Mouse (Mus musculus): ENCODE data around the gene Mrpl11. TPM values are rescaled to one million over a fixed set of nuclear protein-coding genes. Genes with fewer than 3 reads are reported as not detected.
"Not testable (repeated sequence)": the region's sequence is repeated elsewhere in the genome, so short reads cannot be mapped to it uniquely, and the experiment has no call there.

Gene Mrpl11
- total and polyA plus RNA-seq, 3 experiments, result 74.0 to 171 (median 102) TPM

DNA sequence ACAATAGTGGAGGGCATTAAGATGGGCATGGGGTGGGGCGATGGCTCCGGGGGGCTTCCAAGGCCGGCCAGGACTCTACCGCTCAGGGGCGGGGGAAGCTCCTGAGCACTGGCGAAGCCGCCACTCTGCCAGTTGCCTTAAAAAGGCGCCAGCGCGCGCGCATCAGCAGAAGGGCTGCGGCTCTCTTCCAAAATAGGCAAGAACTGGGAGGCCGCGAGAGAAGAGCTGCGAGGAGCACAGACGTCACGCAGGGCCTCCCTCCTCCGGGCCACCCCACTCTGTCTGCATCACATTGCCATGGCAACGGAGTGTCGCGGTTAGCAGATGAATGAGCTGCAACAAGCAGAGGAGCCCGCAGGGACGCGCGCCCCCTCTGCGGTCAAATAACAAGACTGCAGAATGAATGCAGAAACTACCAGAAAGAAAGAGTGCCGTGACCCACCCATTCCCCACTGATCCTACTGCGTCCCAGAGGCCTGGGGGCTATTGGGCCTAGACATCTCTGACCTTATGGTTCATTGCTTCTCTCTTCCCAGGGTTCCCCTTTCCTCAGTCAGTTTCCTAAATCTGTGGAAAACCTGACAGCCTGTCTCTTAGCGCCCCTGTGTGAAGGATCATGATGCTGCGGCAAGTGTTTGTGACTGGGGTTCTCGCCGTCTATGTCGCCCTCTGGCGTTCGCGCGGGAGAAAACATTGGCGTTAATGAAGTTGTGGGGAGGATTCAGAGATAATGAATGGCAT, 39.9 kb downstream of the Mrpl11 start:
- peak; percentile 67 for DNase-seq (ENCODE audit: extremely low read depth)
- Histone ChIP-seq H3K9ac (ENCODE audit: insufficient read depth, low read depth) (no peak overlapping the region), H3K4me2 (ENCODE audit: insufficient read depth, low read depth, poor library complexity, severe bottlenecking) (peak overlapping the region; percentile 48), H3K79me2 (replicated peaks; ENCODE audit: control insufficient read depth, extremely low read depth, insufficient read depth, poor library complexity, severe bottlenecking) (no peaks in the 10 kb centered on the region), H3K27ac (ENCODE audit: insufficient read depth, low read depth) (no peak overlapping the region), H3K36me3 (replicated peaks in 1 of 2; ENCODE audit: control insufficient read depth in 1 of 2, insufficient read depth in 1 of 2, low read length in 1 of 2) (no peaks in the 10 kb centered on the region), H3K27me3 (replicated peaks) (peaks cover 86% of the 10 kb centered on the region), H3K9me3 (replicated peaks; ENCODE audit: low read length) (peaks cover 9% of the 10 kb centered on the region), H3K4me3 (replicated peaks in 1 of 3; ENCODE audit: low read depth in 2 of 3, low read length in 2 of 3, poor library complexity in 1 of 3) (no peak overlapping the region), H3K4me1 (ENCODE audit: control insufficient read depth in 1 of 2, insufficient read depth in 2 of 2) (peaks cover 4 to 7% of the 10 kb centered on the region in 2 experiments; a peak in 3 of 4 replicates)
- TF ChIP-seq SMC3 (IDR thresholded peaks at IDR 0.05; ENCODE audit: low read depth, low read length) (peak; percentile 95), UBTF (IDR thresholded peaks at IDR 0.05; ENCODE audit: low read depth, low read length) (no peak), CTCF (conservative IDR thresholded peaks at IDR 0.05 in 1 of 2, IDR thresholded peaks at IDR 0.05 in 1 of 2; ENCODE audit: low read depth in 2 of 2, low read length in 2 of 2) (peak; percentile 70 to 99), USF2 (conservative IDR thresholded peaks at IDR 0.05; ENCODE audit: low read depth, low read length) (no peak), NELFE (IDR thresholded peaks at IDR 0.05; ENCODE audit: low read depth, low read length) (peak; percentile 29; the same call in 1 of the 2 replicates), ZC3H11A (IDR thresholded peaks at IDR 0.05; ENCODE audit: low read depth, low read length) (peak; percentile 74), MAZ (IDR thresholded peaks at IDR 0.05; ENCODE audit: low read depth, low read length) (0 out of 2 replicates have a peak, but pooled peaks have one; percentile 50), ZMIZ1 (IDR thresholded peaks at IDR 0.05; ENCODE audit: low read depth, low read length) (no peak), RAD21 (IDR thresholded peaks at IDR 0.05; ENCODE audit: low read depth, low read length) (peak; percentile 92), HCFC1 (IDR thresholded peaks at IDR 0.05; ENCODE audit: low read depth, low read length) (no peak), SIN3A (IDR thresholded peaks at IDR 0.05; ENCODE audit: low read length) (peak; percentile 26; the same call in 1 of the 2 replicates), NRF1 (IDR thresholded peaks at IDR 0.05; ENCODE audit: low read depth, low read length) (0 out of 2 replicates have a peak, but pooled peaks have one; percentile 4), ZKSCAN1 (IDR thresholded peaks at IDR 0.05; ENCODE audit: borderline replicate concordance, low read depth, low read length) (no peak), CHD1 (IDR thresholded peaks at IDR 0.05; ENCODE audit: low read depth, low read length) (no peak), USF1 (IDR thresholded peaks at IDR 0.05; ENCODE audit: low read depth, low read length) (no peak)
- dilution Hi-C loops (cut with MboI; ENCODE audit: extremely low pct_ligation_motif_present, extremely low pct_unique_long_range_greater_than_20kb, low sequenced_read_pairs) (no loop called here), in situ Hi-C loops (cut with MboI; ENCODE audit: low pct_ligation_motif_present, low pct_unique_long_range_greater_than_20kb, low sequenced_read_pairs) (no loop called here)

DNA sequence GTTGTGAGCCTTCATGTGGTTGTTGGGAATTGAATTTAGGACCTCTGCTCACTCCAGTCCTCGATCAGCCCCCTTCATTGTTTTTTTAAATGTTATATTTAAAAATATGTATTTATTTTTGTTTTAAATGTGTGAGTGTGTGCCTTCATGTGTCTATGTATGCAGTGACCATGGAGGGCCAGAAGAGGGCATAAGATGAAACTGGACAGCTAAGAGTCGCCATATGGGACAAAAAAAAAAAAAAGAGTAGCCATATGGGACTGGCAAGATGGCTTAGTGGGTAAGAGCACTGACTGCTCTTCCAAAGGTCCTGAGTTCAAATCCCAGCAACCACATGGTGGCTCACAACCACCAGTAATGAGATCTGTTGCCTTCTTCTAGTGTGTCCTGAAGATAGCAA, 41.7 kb downstream of the Mrpl11 start:
- H3K27ac ChIP-seq (ENCODE audit: insufficient read depth, low read depth); H3K4me3 ChIP-seq (replicated peaks in 1 of 3; ENCODE audit: low read depth in 2 of 3, low read length in 2 of 3, poor library complexity in 1 of 3); H3K9ac ChIP-seq (ENCODE audit: insufficient read depth, low read depth); DNase-seq (ENCODE audit: extremely low read depth); dilution Hi-C loops (cut with MboI; ENCODE audit: extremely low pct_ligation_motif_present, extremely low pct_unique_long_range_greater_than_20kb, low sequenced_read_pairs); H3K79me2 ChIP-seq (replicated peaks; ENCODE audit: control insufficient read depth, extremely low read depth, insufficient read depth, poor library complexity, severe bottlenecking); H3K4me1 ChIP-seq (ENCODE audit: control insufficient read depth in 1 of 2, insufficient read depth in 2 of 2); H3K36me3 ChIP-seq (replicated peaks in 1 of 2; ENCODE audit: control insufficient read depth in 1 of 2, insufficient read depth in 1 of 2, low read length in 1 of 2); H3K4me2 ChIP-seq (ENCODE audit: insufficient read depth, low read depth, poor library complexity, severe bottlenecking); in situ Hi-C loops (cut with MboI; ENCODE audit: low pct_ligation_motif_present, low pct_unique_long_range_greater_than_20kb, low sequenced_read_pairs): not testable (repeated sequence)
- Histone ChIP-seq H3K27me3 (replicated peaks) (peaks cover 79% of the 10 kb centered on the region), H3K9me3 (replicated peaks; ENCODE audit: low read length) (peaks cover 15% of the 10 kb centered on the region)
- TF ChIP-seq CTCF (conservative IDR thresholded peaks at IDR 0.05 in 1 of 2, IDR thresholded peaks at IDR 0.05 in 1 of 2; ENCODE audit: low read depth in 2 of 2, low read length in 2 of 2) (peak in 1 of 2 experiments; percentile 45; a peak in 2 of 4 replicates), ZNF384 (IDR thresholded peaks at IDR 0.05; ENCODE audit: low read depth, low read length) (peak; percentile 69)
